Mouse (Mus musculus) B cell, adult 2 months (primary cell): ENCODE results near the gene Chst3.
"Not testable (repeated sequence)": the region's sequence is repeated elsewhere in the genome, so short reads cannot be mapped to it uniquely, and the experiment has no call there.

Source experiments
- DNase-seq, 2 experiments: peaks; one replicate each; pipeline ENCODE4 v3.0.0; 2022

The Chst3 gene

GRCm38 (mm10) chr10:60196971-60197370 lies 22.1 kb downstream of the Chst3 start:
- DNase-seq: no peak

GRCm38 (mm10) chr10:60195087-60195486 lies 24.0 kb downstream of the Chst3 start:
- no peak for DNase-seq

- DNase-seq: peak in 1 of 2 experiments; percentile 47
Observed at GRCm38 (mm10) chr10:60193532-60194423, 25.3 kb downstream of the Chst3 start.

- DNase-seq: peak; percentile 80
Observed at GRCm38 (mm10) chr10:60191796-60192195, 27.3 kb downstream of the Chst3 start.

GRCm38 (mm10) chr10:60189534-60190186 lies 29.4 kb downstream of the Chst3 start:
- peak; percentile 53 to 54 for DNase-seq

- DNase-seq: peak in 1 of 2 experiments; percentile 18
Observed at GRCm38 (mm10) chr10:60186191-60186945, 32.7 kb downstream of the Chst3 start.

GRCm38 (mm10) chr10:60185023-60185709 lies 33.9 kb downstream of the Chst3 start:
- no peak for DNase-seq

GRCm38 (mm10) chr10:60175306-60175705 lies 43.8 kb downstream of the Chst3 start:
- DNase-seq: not testable (repeated sequence)

- DNase-seq: no peak
Observed at GRCm38 (mm10) chr10:60174506-60174905, 44.6 kb downstream of the Chst3 start.

GRCm38 (mm10) chr10:60173035-60173434 lies 46.0 kb downstream of the Chst3 start:
- no peak for DNase-seq

GRCm38 (mm10) chr10:60172306-60172705 lies 46.8 kb downstream of the Chst3 start:
- no peak for DNase-seq

GRCm38 (mm10) chr10:60171368-60171767 lies 47.7 kb downstream of the Chst3 start:
- no peak for DNase-seq

- peak; percentile 43 to 46 for DNase-seq
Observed at GRCm38 (mm10) chr10:60170326-60171089, 48.6 kb downstream of the Chst3 start.

- peak; percentile 68 to 70 for DNase-seq
Observed at GRCm38 (mm10) chr10:60168960-60169359, 50.1 kb downstream of the Chst3 start.

GRCm38 (mm10) chr10:60168306-60168705 lies 50.8 kb downstream of the Chst3 start:
- DNase-seq: peak; percentile 77 to 81

- no peak for DNase-seq
Observed at GRCm38 (mm10) chr10:60166068-60166467, 53.0 kb downstream of the Chst3 start.

GRCm38 (mm10) chr10:60164869-60165268 lies 54.2 kb downstream of the Chst3 start:
- DNase-seq: no peak

- no peak for DNase-seq
Observed at GRCm38 (mm10) chr10:60162973-60163255, 56.1 kb downstream of the Chst3 start.

GRCm38 (mm10) chr10:60162184-60162972 lies 56.7 kb downstream of the Chst3 start:
- DNase-seq: peak; percentile 56 to 64

- DNase-seq: peak; percentile 49 to 59
Observed at GRCm38 (mm10) chr10:60161397-60161796, 57.7 kb downstream of the Chst3 start.

GRCm38 (mm10) chr10:60158144-60158543 lies 60.9 kb downstream of the Chst3 start:
- no peak for DNase-seq
